ENCODE assay signal across 23 mouse cellular contexts in the genomic region with DNA sequence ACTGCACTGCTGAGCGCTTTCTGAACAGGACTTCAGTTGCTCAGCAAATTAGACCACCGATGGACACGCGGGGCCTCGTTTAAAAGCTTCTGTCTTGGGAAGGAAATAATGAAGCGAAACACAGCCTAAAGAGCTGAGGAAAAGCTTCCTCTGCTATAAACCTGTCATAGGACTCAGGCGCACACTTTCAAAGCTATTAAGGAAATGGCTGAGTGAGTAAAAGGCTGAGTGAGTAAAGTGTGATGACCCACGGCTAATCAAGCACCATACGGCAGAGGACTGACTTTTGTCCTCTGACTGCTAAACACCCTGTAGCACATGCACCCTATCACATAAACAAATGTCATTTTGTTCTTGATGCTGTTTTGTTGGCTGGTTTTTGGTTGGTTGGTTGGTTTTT. TPM values are rescaled to one million over a fixed set of nuclear protein-coding genes. Genes with fewer than 3 reads are reported as not detected.
A peak's percentile ranks its signal among the peaks of the same experiment; 100 is the strongest.
DNase-seq lines count a peak whose midpoint lies in the region; ATAC-seq and TF ChIP-seq lines count a peak whose summit lies in the region.
"Had no signal": no experiment of that assay in that cellular context is flagged by ENCODE, and none has a peak within 500 bp of the region (broad histone marks: within the 10 kb centered on the region; RNA-seq: fewer than 3 reads in every experiment).

No protein-coding gene starts in this region.

- no peak overlapping the region for H3K4me3 ChIP-seq in kidney, embryonic 16.5 days (ENCODE audit: low read length)
- no peak overlapping the region for H3K4me3 ChIP-seq in kidney, embryonic 14.5 days (ENCODE audit: low read length)
- H3K4me3 ChIP-seq in limb, embryonic 13.5 days: no peak overlapping the region
- H3K4me3 ChIP-seq in embryonic facial prominence, embryonic 10.5 days: no peak overlapping the region
- H3K4me3 ChIP-seq: embryonic facial prominence, embryonic 12.5 days; forebrain, embryonic 12.5 days; heart, embryonic 15.5 days; hindbrain, embryonic 13.5 days; intestine, embryonic 15.5 days had no signal

- no peaks in the 10 kb centered on the region for H3K4me1 ChIP-seq in kidney, embryonic 16.5 days (ENCODE audit: insufficient read depth, low read length)
- H3K4me1 ChIP-seq in kidney, embryonic 14.5 days (ENCODE audit: control insufficient read depth, insufficient read depth, low read length): no peaks in the 10 kb centered on the region
- H3K4me1 ChIP-seq in limb, embryonic 13.5 days: no peaks in the 10 kb centered on the region
- no peaks in the 10 kb centered on the region for H3K4me1 ChIP-seq in embryonic facial prominence, embryonic 10.5 days
- H3K4me1 ChIP-seq: embryonic facial prominence, embryonic 12.5 days; forebrain, embryonic 12.5 days; heart, embryonic 15.5 days; hindbrain, embryonic 13.5 days; intestine, embryonic 15.5 days had no signal

- peaks cover 9% of the 10 kb centered on the region for H3K9me3 ChIP-seq in kidney, embryonic 16.5 days (ENCODE audit: low read length)
- no peaks in the 10 kb centered on the region for H3K9me3 ChIP-seq in kidney, embryonic 14.5 days (ENCODE audit: control insufficient read depth, low read length)
- peaks cover 4% of the 10 kb centered on the region; the same call in 1 of the 2 replicates for H3K9me3 ChIP-seq in limb, embryonic 13.5 days
- H3K9me3 ChIP-seq in embryonic facial prominence, embryonic 10.5 days: peaks cover 14% of the 10 kb centered on the region
- H3K9me3 ChIP-seq: heart, embryonic 15.5 days had no signal

- no peak overlapping the region for H3K27ac ChIP-seq in kidney, embryonic 16.5 days (ENCODE audit: low read length)
- no peak overlapping the region for H3K27ac ChIP-seq in kidney, embryonic 14.5 days (ENCODE audit: low read depth, low read length)
- no peak overlapping the region for H3K27ac ChIP-seq in limb, embryonic 13.5 days
- H3K27ac ChIP-seq in embryonic facial prominence, embryonic 10.5 days (replicated peaks): no peak overlapping the region
- H3K27ac ChIP-seq: embryonic facial prominence, embryonic 12.5 days; forebrain, embryonic 12.5 days; heart, embryonic 15.5 days; hindbrain, embryonic 13.5 days; hindbrain, postnatal 0 days; intestine, embryonic 15.5 days had no signal

- ATAC-seq in kidney, embryonic 16.5 days (ENCODE audit: low FRiP score, low TSS enrichment): peak; percentile 61; the same call in 1 of the 2 replicates
- no peak for ATAC-seq in kidney, embryonic 14.5 days (ENCODE audit: low FRiP score, low TSS enrichment)
- no peak for ATAC-seq in limb, embryonic 13.5 days (ENCODE audit: low FRiP score, low read depth)
- ATAC-seq: forebrain, embryonic 16.5 days; hindbrain, postnatal 0 days; intestine, embryonic 15.5 days had no signal

- TF ChIP-seq POLR2A in brain, embryonic 14.5 days (IDR thresholded peaks at IDR 0.05; ENCODE audit: borderline replicate concordance, extremely low read depth, insufficient read depth, insufficient read length, poor library complexity, severe bottlenecking): no peak

- 10% methylated on average over 9 of the region's 9 CpGs for WGBS in kidney, embryonic 16.5 days
- WGBS in kidney, embryonic 14.5 days: 13% methylated on average over 9 of the region's 9 CpGs
- 17% methylated on average over 9 of the region's 9 CpGs for WGBS in limb, embryonic 13.5 days
- WGBS in embryonic facial prominence, embryonic 10.5 days: 88% methylated on average over 9 of the region's 9 CpGs

- no peaks in the 10 kb centered on the region for H3K27me3 ChIP-seq in kidney, embryonic 16.5 days (ENCODE audit: insufficient read depth, low read length)
- H3K27me3 ChIP-seq in kidney, embryonic 14.5 days (ENCODE audit: control insufficient read depth, insufficient read depth, low read length): no peaks in the 10 kb centered on the region
- H3K27me3 ChIP-seq in limb, embryonic 13.5 days: no peaks in the 10 kb centered on the region
- H3K27me3 ChIP-seq in embryonic facial prominence, embryonic 10.5 days (replicated peaks; ENCODE audit: low read depth, poor library complexity, severe bottlenecking): no peaks in the 10 kb centered on the region
- H3K27me3 ChIP-seq: embryonic facial prominence, embryonic 12.5 days; forebrain, embryonic 12.5 days; heart, embryonic 15.5 days; hindbrain, embryonic 13.5 days; intestine, embryonic 15.5 days had no signal

- no peak overlapping the region for H3K9ac ChIP-seq in kidney, embryonic 16.5 days (replicated peaks; ENCODE audit: low read length)
- no peak overlapping the region for H3K9ac ChIP-seq in kidney, embryonic 14.5 days (ENCODE audit: low read depth, low read length)
- no peak overlapping the region for H3K9ac ChIP-seq in limb, embryonic 13.5 days
- H3K9ac ChIP-seq: embryonic facial prominence, embryonic 12.5 days; forebrain, embryonic 12.5 days; heart, embryonic 15.5 days; hindbrain, embryonic 13.5 days; intestine, embryonic 15.5 days had no signal

- no peak overlapping the region for H3K4me2 ChIP-seq in kidney, embryonic 16.5 days (replicated peaks; ENCODE audit: low read depth, low read length)
- H3K4me2 ChIP-seq in kidney, embryonic 14.5 days (replicated peaks; ENCODE audit: low read depth, low read length): no peak overlapping the region
- H3K4me2 ChIP-seq in limb, embryonic 13.5 days (replicated peaks): 0 out of 2 replicates have a peak overlapping the region, but pooled peaks have one; percentile 9
- H3K4me2 ChIP-seq: embryonic facial prominence, embryonic 12.5 days; forebrain, embryonic 12.5 days; heart, embryonic 11.5 days; heart, embryonic 15.5 days; hindbrain, embryonic 13.5 days; intestine, embryonic 15.5 days had no signal

- TF ChIP-seq CTCF in brain, embryonic 14.5 days (IDR thresholded peaks at IDR 0.05; ENCODE audit: borderline replicate concordance, extremely low read depth, insufficient read depth, insufficient read length): no peak

- peak; percentile 19 for DNase-seq in brain, embryonic 14.5 days (ENCODE audit: low read depth)
- DNase-seq in forelimb bud, embryonic 11.5 days (ENCODE audit: low read depth, low spot score): peak; percentile 59
- DNase-seq in frontal cortex, postnatal 25 days (ENCODE audit: low spot score in 2 of 2): no peak
- DNase-seq in embryonic facial prominence, embryonic 10.5 days (ENCODE audit: low spot score): no peak
- DNase-seq: adrenal gland, adult 2 months; adrenal gland, postnatal 25 days; cerebellum, adult 11 months; cerebellum, adult 8-10 months; cerebellum, postnatal 14 days; gastrocnemius, postnatal 36 days; heart, adult 18-20 months; heart, postnatal 14 days had no signal

- no peaks in the 10 kb centered on the region for H3K36me3 ChIP-seq in kidney, embryonic 16.5 days (ENCODE audit: insufficient read depth, low read length)
- H3K36me3 ChIP-seq in kidney, embryonic 14.5 days (ENCODE audit: control insufficient read depth, insufficient read depth, low read length): no peaks in the 10 kb centered on the region
- H3K36me3 ChIP-seq in limb, embryonic 13.5 days: no peaks in the 10 kb centered on the region
- no peaks in the 10 kb centered on the region for H3K36me3 ChIP-seq in embryonic facial prominence, embryonic 10.5 days (replicated peaks)
- H3K36me3 ChIP-seq: embryonic facial prominence, embryonic 12.5 days; forebrain, embryonic 12.5 days; heart, embryonic 15.5 days; hindbrain, embryonic 13.5 days; intestine, embryonic 15.5 days had no signal

RNA-seq across cellular contexts. Expression of a gene that starts 31.7 kb away (rescaled TPM):
- polyA plus RNA-seq in kidney, embryonic 16.5 days (2015; fragmentation: Nextera tagmentation; extraction: Ambion mirVana): 1.6 TPM in 2 replicates
- polyA plus RNA-seq in kidney, embryonic 14.5 days (2014; fragmentation: Nextera tagmentation; extraction: Ambion mirVana): 0.30 and 0.67 TPM in 2 replicates
- 9.7 and 10.0 TPM in 2 replicates for polyA plus RNA-seq in brain, embryonic 14.5 days (2012; rRNA removed)
- 3.4 and 4.5 TPM in 2 replicates for polyA plus RNA-seq in limb, embryonic 13.5 days (2015; fragmentation: Nextera tagmentation; extraction: Ambion mirVana)
- 1.9 and 2.2 TPM in 2 replicates for polyA plus RNA-seq in embryonic facial prominence, embryonic 10.5 days (2016; fragmentation: Nextera tagmentation; extraction: Ambion mirVana)

Comparison
In these comparisons a context has a peak if more than half of its experiments do, and no peak if none do; other contexts are left out.
1. DNase-seq: peak in brain, embryonic 14.5 days (single experiment) and forelimb bud, embryonic 11.5 days (single experiment); none in frontal cortex, postnatal 25 days (0 of 2) and embryonic facial prominence, embryonic 10.5 days (single experiment).